Mouse (Mus musculus) thymus, adult 2 months (tissue): ENCODE measurements around the gene Hacd3. TPM values are rescaled to one million over a fixed set of nuclear protein-coding genes. Genes with fewer than 3 reads are reported as not detected.
"Not testable (repeated sequence)": the region's sequence is repeated elsewhere in the genome, so short reads cannot be mapped to it uniquely, and the experiment has no call there.

ENCODE experiments used
- DNase-seq: peaks from one replicate; pipeline ENCODE4 v3.0.0; 2021
- H3K27ac ChIP-seq: fragments of 200-500 bp; 2 replicates; pipeline ENCODE4 v1.5.1; 2012; ENCODE audit warnings: low read length, control low read depth; ENCODE audit not compliant: control insufficient read depth, insufficient read depth
- H3K27me3 ChIP-seq: fragments of 200-500 bp; 2 replicates; pipeline ENCODE4 v1.6.1; 2012; ENCODE audit warnings: mild to moderate bottlenecking, low read length, moderate library complexity, mixed read lengths; ENCODE audit not compliant: control insufficient read depth, insufficient read depth
- H3K36me3 ChIP-seq: fragments of 200-500 bp; 2 replicates; pipeline ENCODE4 v1.6.1; 2012; ENCODE audit warnings: mild to moderate bottlenecking, low read length, moderate library complexity; ENCODE audit not compliant: control insufficient read depth, insufficient read depth
- H3K4me1 ChIP-seq: fragments of 200-500 bp; replicated peaks from 2 replicates; pipeline ENCODE4 v1.6.1; 2012; ENCODE audit warnings: low read length; ENCODE audit not compliant: control insufficient read depth, insufficient read depth
- H3K4me3 ChIP-seq: fragments of 200-500 bp; 2 replicates; pipeline ENCODE4 v1.5.1; 2012; ENCODE audit warnings: mild to moderate bottlenecking, low read length, control low read depth, moderate library complexity; ENCODE audit not compliant: control insufficient read depth, insufficient read depth
- CTCF ChIP-seq: fragments of 200-500 bp; IDR thresholded peaks from 2 replicates; pipeline ENCODE4 v1.5.1; 2012; ENCODE audit warnings: mild to moderate bottlenecking, control low read depth, low read length, moderate library complexity, borderline replicate concordance; ENCODE audit not compliant: control insufficient read depth, poor library complexity, insufficient read depth; ENCODE audit errors: extremely low read depth
- POLR2A ChIP-seq: fragments of 200-500 bp; IDR thresholded peaks from 2 replicates; pipeline ENCODE4 v1.6.1; 2012; ENCODE audit warnings: mild to moderate bottlenecking, low read length, control low read depth, moderate library complexity; ENCODE audit not compliant: control insufficient read depth, poor library complexity, insufficient read depth; ENCODE audit errors: extremely low read depth
- WGBS: fragments of 180-500 bp; shearing (Covaris S2); methylation state at CpG from one replicate; pipeline ENCODE4 v1.1.7; 2018; 5-methylcytosine and 5-hydroxymethylcytosine counted together
- polyA plus RNA-seq: library from polyadenylated mRNA; depleted of rRNA; stranded (reverse); fragments of >200 nt; gene quantifications from 2 replicates; pipeline ENCODE4 v1.2.3, GENCODE M21; 2012

The Hacd3 gene
- polyA plus RNA-seq, 1 experiment = 35.3 TPM

- Histone ChIP-seq H3K27ac (no peak overlapping the region), H3K36me3 (peaks cover 7% of the 10 kb centered on the region; the same call in 1 of the 2 replicates), H3K4me3 (no peak overlapping the region), H3K27me3 (no peaks in the 10 kb centered on the region), H3K4me1 (0 out of 2 replicates have a peak, but pooled peaks cover 2% of the 10 kb centered on the region)
- 97% methylated on average over 8 of the region's 8 CpGs for WGBS
- DNase-seq = no peak
- TF ChIP-seq CTCF = no peak
Observed at GRCm38 (mm10) chr9:65005737-65006136, 15.8 kb downstream of the Hacd3 start.

- Histone ChIP-seq H3K27me3 (no peaks in the 10 kb centered on the region), H3K36me3 (peaks cover 7% of the 10 kb centered on the region), H3K4me3 (no peak overlapping the region), H3K27ac (no peak overlapping the region), H3K4me1 (no peaks in the 10 kb centered on the region)
- no peak for DNase-seq
- WGBS = 81% methylated on average over 4 of the region's 4 CpGs
- TF ChIP-seq CTCF (no peak), POLR2A (no peak)
Observed at GRCm38 (mm10) chr9:65001481-65001880, 20.0 kb downstream of the Hacd3 start.

DNA sequence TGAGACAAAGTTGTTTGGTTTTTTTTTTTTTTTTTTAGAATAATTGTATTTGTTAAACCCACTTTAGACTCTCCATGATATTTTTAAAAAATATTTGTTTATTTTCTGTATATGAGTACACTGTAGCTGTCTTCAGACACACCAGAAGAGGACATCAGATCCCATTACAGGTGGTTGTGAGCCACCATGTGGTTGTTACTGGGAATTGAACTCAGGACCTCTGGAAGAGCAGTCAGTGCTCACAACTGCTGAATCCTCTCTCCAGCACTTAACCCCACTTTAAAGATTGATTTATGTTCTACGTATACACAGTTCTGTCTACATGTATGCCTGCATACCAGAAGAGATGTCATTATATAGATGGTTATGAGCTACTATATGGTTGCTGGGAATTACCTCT lies 26.0 kb downstream of the Hacd3 start:
- DNase-seq, H3K4me1 ChIP-seq, H3K27ac ChIP-seq, H3K4me3 ChIP-seq, H3K27me3 ChIP-seq: not testable (repeated sequence)
- H3K36me3 ChIP-seq = peaks cover 17% of the 10 kb centered on the region
- 100% methylated on average over 1 of the region's 1 CpGs for WGBS

DNA sequence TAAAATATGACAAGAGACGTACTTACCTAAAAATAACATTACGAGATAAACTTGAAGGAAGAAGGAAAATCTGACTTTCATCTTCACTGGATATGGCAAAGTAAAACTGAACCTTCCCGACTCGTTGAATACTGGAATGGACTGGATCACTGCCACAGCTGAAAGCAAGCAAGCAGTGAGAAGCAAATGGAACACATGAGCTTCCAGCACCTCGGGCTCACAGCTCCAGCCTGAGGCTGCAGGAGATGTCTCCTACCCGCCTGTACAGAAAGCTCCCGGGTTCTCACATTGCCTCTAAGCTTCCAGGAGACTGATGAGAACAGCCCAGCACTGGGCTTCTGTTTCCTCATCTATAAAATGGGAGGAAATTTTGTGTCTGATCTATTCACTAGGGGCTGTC lies 31.2 kb downstream of the Hacd3 start:
- no peaks in the 10 kb centered on the region for H3K27me3 ChIP-seq
- no peak overlapping the region for H3K27ac ChIP-seq
- no peak overlapping the region for H3K4me3 ChIP-seq
- peaks cover 50% of the 10 kb centered on the region for H3K36me3 ChIP-seq
- DNase-seq = no peak
- TF ChIP-seq CTCF = no peak
- TF ChIP-seq POLR2A = no peak
- WGBS = 96% methylated on average over 7 of the region's 7 CpGs
- no peaks in the 10 kb centered on the region for H3K4me1 ChIP-seq

GRCm38 (mm10) chr9:64988443-64988842 lies 33.0 kb downstream of the Hacd3 start:
- TF ChIP-seq CTCF (no peak), POLR2A (no peak)
- H3K4me3 ChIP-seq = no peak overlapping the region
- H3K4me1 ChIP-seq = no peaks in the 10 kb centered on the region
- DNase-seq = no peak
- WGBS = 95% methylated on average over 6 of the region's 6 CpGs
- H3K27ac ChIP-seq = no peak overlapping the region
- H3K27me3 ChIP-seq = no peaks in the 10 kb centered on the region
- peaks cover 60% of the 10 kb centered on the region for H3K36me3 ChIP-seq

- Histone ChIP-seq H3K4me1 (no peaks in the 10 kb centered on the region), H3K4me3 (no peak overlapping the region), H3K27me3 (no peaks in the 10 kb centered on the region), H3K27ac (no peak overlapping the region), H3K36me3 (peaks cover 62% of the 10 kb centered on the region)
- TF ChIP-seq POLR2A (no peak), CTCF (no peak)
- no peak for DNase-seq
- 94% methylated on average over 2 of the region's 2 CpGs for WGBS
Observed at GRCm38 (mm10) chr9:64987651-64988050, 33.8 kb downstream of the Hacd3 start.

DNA sequence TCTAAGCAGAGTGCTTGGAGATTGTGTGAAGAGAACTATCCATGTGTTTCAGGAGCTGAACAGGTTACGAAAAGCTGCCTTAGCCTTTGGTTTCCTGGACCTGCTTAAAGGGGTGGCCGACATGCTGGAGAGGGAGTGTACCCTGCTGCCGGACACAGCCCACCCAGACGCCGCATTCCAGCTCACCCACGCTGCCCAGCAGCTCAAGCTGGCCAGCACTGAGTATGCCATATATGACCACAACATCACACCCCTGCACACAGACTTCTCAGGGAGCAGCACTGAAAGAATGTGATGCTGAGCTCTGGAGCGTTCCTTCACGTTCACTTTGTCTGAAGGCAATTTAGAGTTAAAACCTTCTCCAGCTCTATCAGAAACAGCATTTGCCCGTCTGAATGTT lies 35.7 kb downstream of the Hacd3 start:
- WGBS = 98% methylated on average over 9 of the region's 9 CpGs
- no peak overlapping the region for H3K4me3 ChIP-seq
- no peak for DNase-seq
- H3K27me3 ChIP-seq = no peaks in the 10 kb centered on the region
- no peak overlapping the region for H3K27ac ChIP-seq
- no peaks in the 10 kb centered on the region for H3K4me1 ChIP-seq
- H3K36me3 ChIP-seq = peaks cover 69% of the 10 kb centered on the region
- TF ChIP-seq POLR2A = no peak
- TF ChIP-seq CTCF = no peak
